Mouse (Mus musculus): ENCODE measurements around the gene Pde10a.

The Pde10a gene

DNA sequence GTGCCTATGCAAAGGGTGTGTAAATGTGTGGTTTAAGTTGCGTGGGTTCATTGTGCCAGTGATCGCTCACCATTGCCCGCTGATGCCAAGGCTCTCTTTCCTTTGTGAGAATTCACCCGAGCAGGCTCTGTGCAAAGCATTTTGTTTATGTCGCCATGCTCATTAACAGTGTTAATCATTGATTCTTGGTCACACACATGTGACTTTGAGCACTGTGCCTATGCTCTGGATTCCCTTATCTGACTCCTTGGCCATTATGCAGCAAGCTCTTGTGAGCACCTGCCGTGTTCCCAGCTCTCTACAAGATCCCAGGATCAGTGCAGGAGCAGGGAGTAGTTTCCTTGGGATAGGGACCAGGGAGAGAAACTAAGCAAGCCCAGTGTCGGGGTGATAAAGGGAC is 318.8 kb downstream of the Pde10a start:
- DNase-seq (ENCODE audit: low read depth) = no peak

DNA sequence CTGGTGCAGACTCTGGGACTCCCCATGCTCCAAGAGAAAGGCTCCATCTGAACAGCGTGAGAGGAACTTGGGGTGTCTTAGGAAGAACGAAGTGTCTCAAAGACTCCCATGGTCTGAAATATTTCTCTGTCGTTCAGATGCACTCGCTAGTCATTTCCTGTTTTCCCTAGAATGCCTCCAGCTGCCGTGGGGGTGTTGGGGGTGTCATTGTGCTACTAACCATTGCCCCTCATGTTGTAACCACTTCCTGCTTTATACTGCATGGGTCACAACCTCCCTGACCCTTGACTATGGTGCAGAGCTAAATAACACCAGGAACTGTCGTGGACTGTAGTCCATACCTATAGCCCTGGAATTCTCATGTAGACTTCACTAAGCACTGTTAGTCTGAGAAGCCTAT is 321.3 kb downstream of the Pde10a start:
- no peak for DNase-seq (ENCODE audit: low read depth)

DNA sequence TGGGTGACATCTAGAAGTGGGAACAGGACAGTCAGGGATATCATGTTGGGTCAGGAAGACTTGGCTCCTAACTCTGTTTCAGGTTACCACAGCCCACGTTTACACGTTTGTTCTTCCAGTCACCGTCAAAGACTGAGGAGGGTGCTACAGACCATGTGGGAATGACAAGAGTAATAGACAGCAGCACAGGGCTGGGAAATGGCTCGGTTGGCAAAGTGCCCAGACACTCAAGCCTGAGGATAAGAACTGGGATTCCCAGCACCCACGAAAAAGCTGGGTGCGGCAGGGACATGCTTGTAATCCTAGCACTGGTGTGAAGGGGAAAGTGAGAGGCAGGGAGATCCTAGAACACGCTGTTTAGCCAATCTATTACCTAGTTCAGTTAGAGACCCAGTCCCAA is 322.4 kb downstream of the Pde10a start:
- no peak for DNase-seq (ENCODE audit: low read depth)

DNA sequence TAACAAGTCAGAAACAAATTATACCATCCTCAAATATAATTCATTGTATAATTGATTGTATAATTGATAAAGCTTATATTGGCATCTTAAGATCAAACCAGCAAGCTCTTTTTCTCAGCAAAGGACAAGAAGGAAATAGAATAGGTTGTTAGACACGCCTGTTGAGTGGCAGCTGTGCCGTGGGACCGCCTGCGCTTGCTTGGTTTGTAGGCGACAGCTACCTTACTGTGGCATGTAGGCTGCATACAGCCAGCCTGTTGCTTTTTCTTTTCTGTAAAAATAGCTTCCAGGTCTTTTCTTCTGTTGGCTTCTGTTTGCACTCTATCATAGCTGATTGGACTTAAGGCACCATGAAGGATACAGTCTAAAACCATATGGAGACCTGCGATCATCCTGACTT is 326.7 kb downstream of the Pde10a start:
- no peak for DNase-seq (ENCODE audit: low read depth)

DNA sequence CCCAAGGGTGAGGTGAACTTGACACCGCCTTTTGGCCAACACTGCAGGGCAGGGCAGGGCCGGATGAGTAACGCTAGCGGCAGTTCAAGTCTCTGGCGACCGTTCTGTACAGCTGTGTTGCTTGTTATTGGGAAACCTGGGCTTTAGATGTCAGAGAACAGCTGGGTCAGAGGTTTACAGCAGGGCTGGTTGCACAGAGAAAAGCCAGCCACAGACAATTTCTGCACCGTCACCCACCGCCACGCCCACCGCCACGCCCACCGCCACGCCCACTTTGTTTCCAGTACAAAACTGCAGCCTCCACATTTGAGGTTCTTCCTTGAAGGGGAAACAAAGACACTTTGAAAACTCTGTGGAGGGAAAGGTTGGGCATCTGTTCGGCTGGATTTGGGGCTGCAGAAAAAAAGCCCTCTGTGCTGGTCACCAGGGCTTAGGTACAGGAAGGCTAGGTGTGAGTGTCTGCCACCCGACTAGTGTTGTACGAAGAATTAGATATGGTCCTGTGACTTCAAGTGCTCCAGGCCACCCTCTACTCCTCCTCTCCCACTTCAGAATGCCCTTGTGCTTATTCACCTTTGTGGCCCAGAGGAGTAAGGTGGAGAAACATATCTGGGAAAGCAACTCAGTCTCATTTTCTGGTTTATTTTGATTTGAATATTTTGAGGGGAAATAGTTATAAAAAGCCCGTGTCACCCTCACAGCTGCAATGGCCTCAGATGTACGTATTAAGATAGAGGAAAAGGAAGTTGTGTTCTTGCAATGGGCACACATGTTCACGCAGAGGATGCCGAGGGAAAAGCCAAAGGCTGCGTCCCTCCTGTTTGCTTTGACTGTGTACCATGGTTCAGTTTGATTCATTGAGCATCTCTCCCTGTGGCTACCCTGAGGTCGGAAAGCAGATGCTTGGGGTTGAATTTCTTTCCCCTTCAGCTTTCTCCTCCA is 331.5 kb downstream of the Pde10a start:
- DNase-seq (ENCODE audit: low read depth) = peak; percentile 72

DNA sequence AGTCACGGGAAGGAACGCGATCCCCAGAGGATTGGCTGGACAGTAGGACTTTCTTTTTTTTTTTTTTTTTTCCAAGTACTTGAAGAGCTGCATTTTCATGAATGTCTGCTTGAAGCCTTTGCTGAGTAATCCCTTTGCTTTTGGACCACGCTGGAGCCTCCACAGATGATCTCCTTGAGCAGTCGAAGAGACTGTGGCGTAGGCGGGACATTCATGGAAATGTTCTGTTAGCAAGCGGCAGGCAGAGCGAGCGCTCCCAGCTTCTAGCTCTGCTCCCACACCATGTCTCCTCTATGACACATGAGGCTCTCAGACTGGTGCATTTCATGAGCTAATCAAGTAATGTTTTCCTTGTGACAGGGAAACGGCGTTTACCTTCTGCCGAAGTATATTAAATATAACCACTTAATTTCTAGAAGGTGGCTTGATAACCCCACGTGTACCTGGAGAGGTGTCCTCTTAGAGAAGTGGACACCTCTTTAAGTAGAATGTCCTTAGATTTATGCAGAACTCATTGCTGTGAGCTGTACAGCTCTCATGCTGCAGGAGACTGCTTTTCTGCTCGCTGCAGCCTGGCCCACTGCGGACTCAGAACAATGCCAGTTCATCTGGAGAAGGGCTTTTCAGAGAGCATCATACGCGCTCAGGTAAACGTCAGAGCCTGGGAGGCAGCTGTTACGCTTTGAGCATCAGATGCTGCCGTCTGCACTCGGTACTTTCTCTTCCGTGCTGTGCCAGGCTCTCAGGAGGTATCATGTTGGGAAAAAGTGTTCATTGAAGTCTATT is 333.7 kb downstream of the Pde10a start:
- DNase-seq (ENCODE audit: low read depth) = no peak

DNA sequence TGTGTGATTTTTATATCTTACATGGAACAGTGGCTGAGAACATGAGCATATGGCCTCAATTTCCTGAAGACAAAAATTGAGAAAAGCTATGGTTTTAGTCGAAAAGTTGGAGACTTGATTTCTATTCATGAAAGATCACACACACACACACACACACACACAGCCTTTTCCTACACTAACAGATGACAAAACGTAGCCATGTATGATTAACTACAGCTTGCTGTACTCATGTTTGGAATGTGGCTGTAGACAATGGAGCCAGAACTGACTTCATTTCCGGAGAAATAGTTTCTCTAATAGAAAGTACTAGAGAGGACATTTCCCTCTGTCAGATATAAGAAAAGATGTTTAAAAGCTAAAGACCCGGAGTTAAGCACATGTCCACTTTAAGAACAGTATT is 334.3 kb downstream of the Pde10a start:
- DNase-seq (ENCODE audit: low read depth) = no peak

DNA sequence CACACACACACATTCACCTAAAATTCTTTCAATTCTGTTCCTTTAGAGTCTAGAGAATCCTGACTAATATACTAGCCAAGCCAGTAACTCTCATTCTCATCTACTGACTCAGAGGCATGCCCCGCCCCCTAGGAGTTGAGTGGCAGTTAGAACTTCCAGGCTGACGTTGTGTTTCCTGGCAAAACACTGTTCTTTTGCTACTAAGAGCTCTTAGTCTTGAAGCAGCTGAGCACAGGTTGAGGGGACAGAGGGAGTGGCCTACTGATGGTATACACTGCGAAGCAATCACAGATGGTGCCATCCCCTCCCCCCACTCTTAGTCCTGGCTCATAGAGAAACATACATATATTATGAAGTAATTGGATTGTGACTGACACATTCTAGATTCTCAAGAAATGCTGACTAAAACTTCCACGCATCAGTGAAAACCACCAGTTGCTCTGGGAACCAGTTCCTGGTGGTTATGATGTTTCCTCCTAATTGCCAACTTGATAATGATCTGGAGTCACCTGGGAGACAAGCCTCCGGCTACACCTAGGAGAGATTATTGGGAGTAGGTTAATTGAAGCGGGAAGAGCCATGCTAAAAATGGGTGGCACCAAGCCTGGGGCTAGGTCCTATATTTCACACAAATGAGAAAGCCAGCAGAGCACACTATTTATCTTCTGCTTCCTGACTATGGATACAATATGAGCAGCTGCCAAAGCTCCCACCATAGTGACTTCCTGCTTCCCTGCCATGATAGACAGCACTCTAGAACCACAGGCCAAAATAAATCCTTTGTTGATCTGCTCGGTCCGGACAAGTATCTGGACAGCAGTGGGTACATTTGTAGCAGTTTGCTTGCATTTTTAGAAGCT is 339.7 kb downstream of the Pde10a start:
- no peak for DNase-seq (ENCODE audit: low read depth)

DNA sequence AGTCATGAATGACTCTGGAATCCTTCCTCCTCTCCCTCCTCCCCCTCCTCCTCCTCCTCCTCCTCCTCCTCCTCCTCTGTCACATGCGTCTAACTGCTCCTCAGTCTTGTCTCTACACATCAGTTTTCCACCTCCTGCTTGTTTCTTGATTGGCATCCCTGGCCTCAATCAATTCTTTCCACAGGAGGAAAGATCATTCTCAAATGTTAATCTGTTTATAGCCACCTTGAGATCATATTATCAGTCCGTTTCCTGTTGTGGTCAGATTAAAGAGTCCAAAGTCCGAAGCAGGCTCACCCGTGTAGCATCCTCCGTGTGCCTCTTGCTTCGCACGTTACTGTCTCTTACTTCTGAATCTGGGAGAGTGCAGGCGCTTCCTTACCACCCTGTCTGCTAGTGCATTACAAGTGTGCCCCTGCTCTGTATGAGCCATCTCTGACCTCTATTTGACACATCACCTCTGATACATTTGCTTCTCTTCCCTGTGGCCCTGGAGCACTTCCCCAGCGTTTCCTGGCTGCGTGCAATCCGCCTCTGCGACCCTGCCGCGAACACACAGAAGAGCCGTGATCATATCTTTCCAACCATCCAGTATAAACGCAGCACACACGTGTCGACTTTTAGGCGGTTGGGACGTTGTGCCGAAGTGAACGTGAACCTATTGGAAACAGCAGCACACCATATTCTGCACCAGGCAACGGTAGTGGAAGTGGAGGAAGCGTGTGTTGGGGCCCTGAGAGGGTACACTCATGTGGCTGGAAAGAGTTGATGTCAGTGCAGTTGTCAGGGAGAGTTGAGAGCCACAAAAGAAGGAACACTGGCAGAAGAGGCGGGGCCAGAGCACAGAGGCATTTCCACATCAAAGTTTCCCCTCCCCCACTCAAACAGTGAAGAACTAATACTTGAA is 342.4 kb downstream of the Pde10a start:
- peak; percentile 27 for DNase-seq (ENCODE audit: low read depth)

DNA sequence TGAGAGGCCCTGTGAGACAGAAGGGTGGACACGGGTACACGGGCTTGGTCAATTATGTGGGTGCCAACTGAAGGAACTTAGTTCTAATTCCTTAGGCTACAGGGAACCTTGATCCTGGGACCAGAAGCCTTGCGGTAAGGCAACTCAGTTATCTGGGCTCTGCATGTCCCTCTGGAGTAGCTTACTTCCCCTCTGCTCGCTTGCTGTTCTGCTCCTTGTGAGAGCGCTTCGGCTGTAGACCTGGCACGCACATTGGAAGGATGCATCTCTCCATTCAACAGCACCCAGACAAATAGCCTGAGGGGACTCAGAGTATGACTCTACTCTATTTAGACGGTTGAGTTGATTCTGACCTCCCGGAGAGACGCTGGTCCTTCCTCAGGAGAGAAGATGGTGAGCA is 344.1 kb downstream of the Pde10a start:
- no peak for DNase-seq (ENCODE audit: low read depth)

DNA sequence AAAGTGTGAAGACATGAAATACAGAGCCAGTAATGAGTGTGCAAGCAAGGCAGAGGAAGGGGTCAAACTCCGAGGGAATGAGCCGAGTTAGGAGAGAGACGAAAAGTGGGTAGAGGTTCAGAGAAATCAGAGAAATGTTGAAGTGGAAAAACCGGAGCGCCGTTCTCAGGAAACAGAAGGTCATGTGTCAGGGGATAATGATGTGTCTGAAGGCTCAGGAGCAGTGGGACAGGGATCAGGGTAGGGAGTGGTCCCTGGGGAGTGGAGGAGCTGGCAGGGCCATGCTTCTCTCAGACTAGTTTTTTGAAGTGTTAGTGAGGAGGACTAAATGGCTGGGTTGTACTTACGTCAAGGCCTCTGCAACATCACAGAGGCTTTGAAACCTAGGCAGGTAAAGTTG is 345.7 kb downstream of the Pde10a start:
- no peak for DNase-seq (ENCODE audit: low read depth)

DNA sequence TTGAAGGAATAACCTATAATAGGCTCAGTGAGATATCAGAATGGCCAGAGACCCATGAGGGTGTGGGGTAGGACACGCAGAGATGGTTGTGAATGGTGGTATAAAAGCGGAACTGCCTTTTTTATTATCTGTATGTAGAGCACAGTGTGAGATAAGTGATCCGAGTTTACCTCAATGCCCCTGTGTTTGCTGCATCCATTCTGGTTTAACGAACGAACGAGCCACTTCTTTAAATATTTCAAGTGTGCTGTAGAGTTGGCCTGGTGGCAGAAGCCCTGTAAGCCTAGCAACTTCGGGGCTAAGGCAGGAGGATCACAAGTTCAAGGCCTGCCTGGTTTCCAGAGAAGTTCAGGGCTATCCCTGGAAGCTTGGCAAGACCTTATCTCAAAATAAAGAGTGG is 346.2 kb downstream of the Pde10a start:
- DNase-seq (ENCODE audit: low read depth) = no peak

DNA sequence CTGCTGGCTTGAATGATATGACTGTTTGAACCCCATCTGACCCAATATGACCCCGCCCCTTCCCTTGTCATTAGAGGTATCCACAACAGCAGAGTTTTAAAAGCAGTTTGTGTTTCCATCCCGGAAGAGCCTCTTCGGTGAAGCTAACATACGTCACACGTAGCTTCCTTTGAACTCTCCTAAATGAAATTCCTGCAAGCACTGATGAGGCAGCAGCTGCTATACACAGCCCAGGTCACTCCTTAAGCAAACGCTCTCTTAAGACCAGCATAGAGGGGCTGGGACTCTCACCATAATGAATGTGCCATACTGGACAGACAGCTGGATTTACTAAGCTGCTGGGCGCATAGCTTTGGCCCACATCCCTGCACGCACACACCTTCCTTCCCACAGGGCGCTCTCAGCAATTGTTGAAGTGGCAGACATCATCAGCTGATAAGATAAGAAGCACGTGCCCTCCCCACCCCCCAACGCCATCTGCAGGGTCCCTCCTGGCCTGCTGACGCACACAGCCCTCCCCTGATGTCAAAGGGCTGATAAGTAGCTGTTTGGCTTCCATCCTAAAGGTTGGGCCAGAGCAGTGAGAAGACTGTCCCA is 346.9 kb downstream of the Pde10a start:
- DNase-seq (ENCODE audit: low read depth) = peak; percentile 26

DNA sequence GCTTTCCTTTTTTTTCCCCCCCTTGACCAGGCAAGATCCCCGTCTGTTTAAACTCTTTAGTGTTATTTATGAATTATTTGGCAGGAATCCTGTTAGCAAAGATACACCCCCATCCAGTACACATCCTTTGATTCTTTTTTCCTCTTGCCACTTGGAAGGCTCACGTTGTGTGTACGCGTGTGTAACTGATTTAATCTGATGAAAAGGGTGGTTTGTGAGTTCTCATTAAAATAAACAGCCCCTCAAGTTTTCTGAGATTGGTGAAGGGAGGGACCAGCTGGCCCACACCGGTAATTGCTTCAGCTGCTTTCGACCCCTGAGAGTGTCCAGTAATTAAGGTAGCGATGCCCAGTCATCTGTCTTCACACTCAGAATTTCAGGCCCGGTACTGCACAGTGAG is 347.4 kb downstream of the Pde10a start:
- no peak for DNase-seq (ENCODE audit: low read depth)

DNA sequence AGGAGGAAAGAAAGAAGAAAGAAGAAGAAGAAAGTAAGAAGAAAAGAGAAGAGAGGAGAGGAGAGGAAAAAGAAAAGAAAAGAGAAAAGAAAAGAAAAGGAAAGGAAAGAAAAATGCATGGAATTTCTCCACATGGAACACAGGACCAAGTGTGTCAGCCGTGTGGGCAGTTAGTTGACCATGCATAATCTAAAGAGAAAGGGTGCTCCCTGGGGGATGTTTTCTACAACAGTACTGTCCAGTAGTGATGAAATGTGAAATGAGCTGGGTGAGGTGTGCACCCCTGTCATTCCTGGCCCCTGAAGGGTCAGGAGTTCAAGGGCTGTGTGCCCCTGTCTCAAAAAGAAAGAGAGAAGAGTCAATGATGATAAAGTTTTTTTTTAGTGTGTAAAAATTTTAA is 352.9 kb downstream of the Pde10a start:
- DNase-seq (ENCODE audit: low read depth) = no peak

DNA sequence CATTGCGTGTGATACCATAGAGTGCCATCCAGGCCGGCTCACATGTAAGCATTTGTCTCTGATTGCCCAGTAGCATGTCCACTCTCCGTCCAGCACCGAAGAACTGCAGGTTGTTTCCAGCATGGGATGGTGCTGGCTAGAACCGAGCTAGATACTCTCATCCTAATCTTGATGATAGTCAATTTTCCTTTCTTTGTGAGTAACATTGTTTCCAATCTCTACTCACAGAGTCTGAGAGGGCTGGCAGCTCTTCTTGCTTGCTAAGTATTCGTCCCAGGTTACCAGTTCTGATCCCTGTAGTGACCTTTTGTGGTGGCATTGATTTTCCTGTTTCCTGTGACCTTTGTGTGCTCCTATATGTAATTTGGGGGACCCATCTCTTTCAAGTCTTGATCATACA is 356.5 kb downstream of the Pde10a start:
- no peak for DNase-seq (ENCODE audit: low read depth)

DNA sequence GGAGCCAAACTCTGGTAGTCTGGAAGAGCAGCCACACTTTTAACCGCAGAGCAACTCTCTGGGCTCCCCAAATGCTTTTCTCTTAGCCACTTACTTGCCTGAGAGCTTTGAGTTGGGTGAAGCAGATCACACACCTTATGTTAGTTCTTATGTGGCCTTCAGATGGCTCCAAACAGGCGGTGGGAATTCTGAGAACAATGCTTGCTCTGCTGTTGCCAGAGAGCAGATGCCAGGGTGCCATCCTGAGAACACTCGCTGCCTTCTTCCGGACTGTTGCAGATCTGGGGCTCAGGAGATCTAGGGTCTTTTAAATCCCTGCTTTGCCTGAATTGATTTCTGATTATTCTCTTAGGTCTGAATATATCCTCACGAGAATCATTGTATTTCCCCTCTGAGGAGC is 359.5 kb downstream of the Pde10a start:
- no peak for DNase-seq (ENCODE audit: low read depth)

DNA sequence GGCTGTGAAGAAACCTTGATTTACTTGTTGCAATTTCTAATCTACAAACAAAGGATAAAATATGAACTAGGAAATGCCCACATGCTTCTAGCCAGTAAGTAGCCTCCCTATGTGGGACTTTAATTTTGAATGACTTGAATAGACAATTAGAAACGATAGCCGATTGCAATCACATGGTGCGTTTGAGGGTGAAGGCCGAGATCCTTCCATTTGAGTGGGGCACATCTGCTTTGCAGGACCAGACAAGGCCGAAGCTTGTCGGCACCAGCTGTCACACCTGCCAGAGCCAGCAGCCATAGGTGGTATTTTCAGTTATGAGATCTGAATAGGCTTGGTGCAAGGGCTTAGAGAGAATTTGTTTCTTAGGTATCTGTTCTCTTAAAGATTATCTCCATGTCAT is 360.7 kb downstream of the Pde10a start:
- no peak for DNase-seq (ENCODE audit: low read depth)

DNA sequence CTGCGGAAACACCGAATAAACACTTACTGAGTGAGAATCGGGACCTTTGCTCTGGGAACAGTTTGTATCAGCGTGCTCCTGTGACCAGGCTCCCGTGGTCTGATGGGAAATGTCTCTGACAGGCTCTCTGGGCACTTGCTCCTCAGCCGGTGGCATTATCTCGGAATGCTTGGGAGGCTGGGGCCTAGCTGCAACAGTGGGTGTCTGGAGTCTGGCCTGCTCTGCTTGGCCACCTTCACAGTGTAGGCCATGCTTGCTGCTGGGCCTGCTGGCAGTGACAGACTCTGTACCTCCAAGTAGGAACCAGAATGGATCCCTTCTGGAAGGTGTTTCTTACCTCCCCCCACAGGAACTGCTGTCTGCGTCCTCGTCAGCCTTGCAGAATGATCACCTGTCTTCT is 362.9 kb downstream of the Pde10a start:
- no peak for DNase-seq (ENCODE audit: low read depth)

DNA sequence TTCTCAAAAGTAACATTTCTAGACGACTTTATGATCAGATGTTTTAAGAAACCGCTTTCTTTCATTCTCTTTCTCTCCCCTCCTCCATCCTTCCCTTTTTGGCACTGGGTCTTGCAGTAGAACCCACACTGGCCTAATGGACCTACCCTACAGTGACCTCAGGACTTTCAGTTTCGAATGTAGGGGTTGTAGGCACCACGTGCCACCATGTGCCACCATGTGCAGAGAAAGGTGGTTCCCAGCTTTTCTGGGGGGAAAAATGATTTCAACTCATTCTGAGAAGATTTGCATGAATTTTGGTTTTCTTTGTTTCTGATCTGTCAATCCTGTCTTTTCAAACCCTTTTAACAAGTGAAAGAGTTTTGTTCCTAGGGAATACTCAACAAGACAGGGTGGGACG is 363.5 kb downstream of the Pde10a start:
- no peak for DNase-seq (ENCODE audit: low read depth)
